ENCODE assay signal across 8 mouse cellular contexts in the genomic region with DNA sequence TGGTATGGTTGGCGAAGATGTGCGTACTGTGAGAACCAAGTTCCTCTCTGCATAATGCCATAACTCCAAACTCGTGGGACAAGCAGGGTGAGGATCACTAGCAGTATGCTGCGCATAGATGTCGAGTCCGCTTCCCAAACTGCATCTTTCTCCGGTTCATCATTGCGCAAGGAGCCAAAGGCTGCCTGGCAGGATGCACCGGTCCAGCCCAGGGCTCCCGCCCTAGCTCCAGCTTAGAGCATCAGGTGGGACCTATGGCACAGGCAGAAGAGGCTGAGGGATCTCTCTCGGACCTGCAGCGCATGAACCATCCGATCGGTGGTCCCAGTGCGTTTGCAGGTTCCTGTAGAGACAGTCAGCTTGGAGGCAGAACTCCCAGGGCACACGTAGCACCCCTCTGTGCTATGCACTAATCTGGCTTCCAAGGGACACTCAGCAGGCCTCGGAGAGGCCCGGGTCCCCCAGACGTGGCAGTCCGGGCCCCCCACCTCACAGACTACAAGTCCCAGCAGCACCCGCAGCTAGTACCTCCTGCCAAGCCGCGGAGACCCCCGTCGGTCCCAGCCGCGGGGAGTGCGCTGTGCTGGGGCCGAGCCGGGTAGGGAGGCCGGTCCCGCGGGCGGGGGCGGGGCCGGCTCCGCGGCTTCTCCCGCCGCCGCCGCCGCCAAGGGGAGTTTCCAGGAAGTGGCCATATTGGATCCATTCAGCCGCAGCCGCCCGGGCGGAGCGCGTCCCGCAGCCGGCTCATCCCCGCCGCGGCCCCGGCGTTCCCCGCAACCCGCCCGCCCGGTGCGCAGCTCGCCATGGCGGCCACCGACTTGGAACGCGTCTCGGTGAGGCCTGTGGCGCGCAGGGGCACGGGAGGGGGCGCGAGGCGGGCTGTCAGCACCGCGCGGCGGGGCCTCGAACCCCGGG. TPM values are rescaled to one million over a fixed set of nuclear protein-coding genes. Genes with fewer than 3 reads are reported as not detected.
A peak's percentile ranks its signal among the peaks of the same experiment; 100 is the strongest.
DNase-seq lines count a peak whose midpoint lies in the region; ATAC-seq and TF ChIP-seq lines count a peak whose summit lies in the region.

Gene Sept8, plus strand, starts transcription at position 51 of the 915 bp plus-strand sequence.

- peak; percentile 77 for DNase-seq in MN1 (ENCODE audit: low spot score)
- peak; percentile 78 for DNase-seq in forebrain, embryonic 14.5 days (ENCODE audit: low spot score)
- DNase-seq in heart, postnatal 10 days: peak; percentile 68 to 74
- DNase-seq in layer of hippocampus, adult 18-20 months (ENCODE audit: low spot score in 2 of 2): peak; percentile 64 to 69
- DNase-seq in lung, embryonic 14.5 days: peak; percentile 82
- peak; percentile 52 for DNase-seq in thymus, postnatal 14 days

- peak within 1 kb of the TSS; percentile 76 for H3K4me2 ChIP-seq in forebrain, embryonic 14.5 days (ENCODE audit: low read length)
- H3K4me2 ChIP-seq in lung, embryonic 14.5 days: peak within 1 kb of the TSS; percentile 87

- H3K27me3 ChIP-seq in forebrain, embryonic 14.5 days (replicated peaks; ENCODE audit: control insufficient read depth, insufficient read depth, low read length): no peaks in the 10 kb centered on the region
- H3K27me3 ChIP-seq in lung, embryonic 14.5 days (ENCODE audit: insufficient read depth, low read length): no peaks in the 10 kb centered on the region

- H3K9me3 ChIP-seq in forebrain, embryonic 14.5 days (replicated peaks; ENCODE audit: control insufficient read depth, low read length): no peaks in the 10 kb centered on the region
- H3K9me3 ChIP-seq in lung, embryonic 14.5 days (ENCODE audit: low read depth, low read length): no peaks in the 10 kb centered on the region

- intact Hi-C loops in heart, postnatal 10 days (cut with DNase I): no loop called here

- no peaks in the 10 kb centered on the region for H3K36me3 ChIP-seq in forebrain, embryonic 14.5 days (ENCODE audit: control insufficient read depth, insufficient read depth, low read length)
- no peaks in the 10 kb centered on the region for H3K36me3 ChIP-seq in lung, embryonic 14.5 days (ENCODE audit: insufficient read depth)

- peak; percentile 55 for TF ChIP-seq POLR2A in olfactory bulb, adult 2 months (IDR thresholded peaks at IDR 0.05; ENCODE audit: insufficient read depth, low read depth, low read length)

- WGBS in forebrain, embryonic 14.5 days: 4% methylated on average over 79 of the region's 79 CpGs
- WGBS in lung, embryonic 14.5 days: 4% methylated on average over 78 of the region's 79 CpGs
- WGBS in olfactory bulb, adult 2 months: 6% methylated on average over 79 of the region's 79 CpGs

- peak; percentile 49; the same call in 1 of the 2 replicates for ATAC-seq in cerebellum, adult (ENCODE audit: insufficient number of reproducible peaks, low FRiP score, low TSS enrichment)
- ATAC-seq in forebrain, embryonic 14.5 days: peak; percentile 91
- ATAC-seq in lung, embryonic 14.5 days (ENCODE audit: insufficient read depth): peak; percentile 81

- no peak for TF ChIP-seq CTCF in lung, embryonic 14.5 days (IDR thresholded peaks at IDR 0.05; ENCODE audit: low read depth)
- TF ChIP-seq CTCF in olfactory bulb, adult 2 months (IDR thresholded peaks at IDR 0.05; ENCODE audit: insufficient read depth, low read depth, low read length): no peak

- H3K4me1 ChIP-seq in forebrain, embryonic 14.5 days (ENCODE audit: control insufficient read depth, insufficient read depth, low read length): peaks cover 19% of the 10 kb centered on the region
- peaks cover 27% of the 10 kb centered on the region for H3K4me1 ChIP-seq in lung, embryonic 14.5 days (ENCODE audit: insufficient read depth)
- peaks cover 28% of the 10 kb centered on the region for H3K4me1 ChIP-seq in olfactory bulb, adult 2 months (ENCODE audit: control insufficient read depth, insufficient read depth, low read length)

- H3K27ac ChIP-seq in forebrain, embryonic 14.5 days (ENCODE audit: low read depth, low read length): peak within 1 kb of the TSS; percentile 44; the same call in 1 of the 2 replicates
- H3K27ac ChIP-seq in lung, embryonic 14.5 days (ENCODE audit: low read depth): peak within 1 kb of the TSS; percentile 84
- H3K27ac ChIP-seq in olfactory bulb, adult 2 months (ENCODE audit: insufficient read depth, low read depth, low read length): peak within 1 kb of the TSS; percentile 82

- H3K4me3 ChIP-seq in forebrain, embryonic 14.5 days (ENCODE audit: low read depth, low read length): peak within 1 kb of the TSS; percentile 77
- H3K4me3 ChIP-seq in lung, embryonic 14.5 days (ENCODE audit: low read depth, low read length): peak within 1 kb of the TSS; percentile 78
- H3K4me3 ChIP-seq in olfactory bulb, adult 2 months (ENCODE audit: insufficient read depth, low read depth, low read length): peak within 1 kb of the TSS; percentile 64

- H3K9ac ChIP-seq in forebrain, embryonic 14.5 days (ENCODE audit: low read length): peak within 1 kb of the TSS; percentile 84
- H3K9ac ChIP-seq in lung, embryonic 14.5 days: peak within 1 kb of the TSS; percentile 85

RNA-seq across cellular contexts. Expression of gene Sept8, which starts in this region (rescaled TPM):
- 12.3 and 16.7 TPM in 2 replicates for polyA plus RNA-seq in forebrain, embryonic 14.5 days (2014; fragmentation: Nextera tagmentation; extraction: Ambion mirVana)
- total RNA-seq in heart, postnatal 10 days (2021): 10 to 100 TPM; 62.5 to 62.7 TPM
- 100 to 1,000 TPM; 262 to 269 TPM for total RNA-seq in layer of hippocampus, adult 18-20 months (2021)
- polyA plus RNA-seq in lung, embryonic 14.5 days (2014; fragmentation: Nextera tagmentation; extraction: Ambion mirVana): 25.3 and 25.6 TPM in 2 replicates
- 232 TPM in 1 of 2 replicates, not detected in the other for polyA plus RNA-seq in olfactory bulb, adult 2 months (2012; ENCODE audit: insufficient read depth, insufficient read length, low replicate concordance, missing spikeins)

Comparison
In these comparisons a context has a peak if more than half of its experiments do, and no peak if none do; other contexts are left out.
1. Peak in every context shown above with its lines: DNase-seq, ATAC-seq, H3K4me3 ChIP-seq and H3K27ac ChIP-seq.
2. RNA of gene Sept8 (total RNA-seq): 262 to 269 TPM in layer of hippocampus, adult 18-20 months; 62.5 to 62.7 TPM in heart, postnatal 10 days; every median in the first group is over 4 times any median in the second.